Mouse (Mus musculus) heart, adult 2 months (tissue): Measurements from ENCODE around the gene Dsp. TPM values are rescaled to one million over a fixed set of nuclear protein-coding genes. Genes with fewer than 3 reads are reported as not detected.

Experiments used
- DNase-seq, 2 experiments: peaks; one replicate each; pipeline ENCODE4 v3.0.0; 2021
- H3K27ac ChIP-seq: fragments of 200-600 bp; 2 replicates; pipeline ENCODE4 v1.8.1; 2022
- H3K27me3 ChIP-seq: fragments of 200-500 bp; 2 replicates; pipeline ENCODE4 v1.6.1; 2012; ENCODE audit warnings: mild to moderate bottlenecking, low read length, inconsistent platforms, mixed read lengths; ENCODE audit not compliant: control insufficient read depth, insufficient read depth
- H3K36me3 ChIP-seq: fragments of 200-500 bp; 2 replicates; pipeline ENCODE4 v1.6.1; 2012; ENCODE audit warnings: low read length, inconsistent platforms; ENCODE audit not compliant: control insufficient read depth, insufficient read depth
- H3K4me1 ChIP-seq: fragments of 200-500 bp; 2 replicates; pipeline ENCODE4 v1.6.1; 2011; ENCODE audit warnings: low read length; ENCODE audit not compliant: control insufficient read depth, insufficient read depth
- H3K4me3 ChIP-seq: fragments of 200-600 bp; 2 replicates; pipeline ENCODE4 v1.8.1; 2022
- H3K79me2 ChIP-seq: fragments of 200-500 bp; replicated peaks from 2 replicates; pipeline ENCODE4 v1.6.1; 2012; ENCODE audit warnings: mild to moderate bottlenecking, inconsistent platforms, low read length, moderate library complexity, mixed read lengths; ENCODE audit not compliant: control insufficient read depth, insufficient read depth
- H3K9ac ChIP-seq: fragments of 200-500 bp; 2 replicates; pipeline ENCODE4 v1.6.1; 2012; ENCODE audit warnings: low read depth, mild to moderate bottlenecking, control low read depth, inconsistent platforms, low read length, mixed read lengths
- CTCF ChIP-seq: fragments of 200-600 bp; IDR thresholded peaks from 2 replicates; pipeline ENCODE4 v1.8.1; 2022; ENCODE audit warnings: antibody characterized with exemption, mild to moderate bottlenecking, moderate library complexity
- EP300 ChIP-seq: fragments of 200-500 bp; IDR thresholded peaks from 2 replicates; pipeline ENCODE4 v1.6.1; 2011; ENCODE audit warnings: low read depth, low read length, control low read depth; ENCODE audit not compliant: insufficient read depth
- POLR2A ChIP-seq: fragments of 200-500 bp; IDR thresholded peaks from 2 replicates; pipeline ENCODE4 v1.6.1; 2011; ENCODE audit warnings: mild to moderate bottlenecking, low read depth, low read length, control low read depth; ENCODE audit not compliant: insufficient read depth
- WGBS: fragments of 180-500 bp; shearing (Covaris S2); methylation state at CpG from one replicate; pipeline ENCODE4 v1.1.7; 2018; 5-methylcytosine and 5-hydroxymethylcytosine counted together
- intact Hi-C: fragments of 180-260 bp; cut with DNase I; formaldehyde crosslinking; loops from one replicate; pipeline ENCODE4 v1.15.1; 2025
- long read RNA-seq: library from polyadenylated mRNA; stranded (forward); transcript quantifications from one replicate; pipeline ENCODE4 v2.0.0, GENCODE M21; 2021
- polyA plus RNA-seq: library from polyadenylated mRNA; depleted of rRNA; stranded (reverse); fragments of >200 nt; gene quantifications from 2 replicates; pipeline ENCODE4 v1.2.3, GENCODE M21; 2012; rRNA removed
- total RNA-seq, 2 experiments: library from RNA; stranded (reverse); gene quantifications; 2 replicates each; pipeline ENCODE4 v1.2.3; 2021

Gene Dsp
- 100 to 1,000 TPM; 449 to 577 TPM for total RNA-seq
- polyA plus RNA-seq, result 84.4 and 141 TPM in 2 replicates
- long read RNA-seq, full-length matches to known transcripts, result 5 of 80 reads
- long read RNA-seq, partial matches to known transcripts, result 73 of 80 reads
- long read RNA-seq, other reads (novel, unspliced or antisense), result 2 of 80 reads

DNA sequence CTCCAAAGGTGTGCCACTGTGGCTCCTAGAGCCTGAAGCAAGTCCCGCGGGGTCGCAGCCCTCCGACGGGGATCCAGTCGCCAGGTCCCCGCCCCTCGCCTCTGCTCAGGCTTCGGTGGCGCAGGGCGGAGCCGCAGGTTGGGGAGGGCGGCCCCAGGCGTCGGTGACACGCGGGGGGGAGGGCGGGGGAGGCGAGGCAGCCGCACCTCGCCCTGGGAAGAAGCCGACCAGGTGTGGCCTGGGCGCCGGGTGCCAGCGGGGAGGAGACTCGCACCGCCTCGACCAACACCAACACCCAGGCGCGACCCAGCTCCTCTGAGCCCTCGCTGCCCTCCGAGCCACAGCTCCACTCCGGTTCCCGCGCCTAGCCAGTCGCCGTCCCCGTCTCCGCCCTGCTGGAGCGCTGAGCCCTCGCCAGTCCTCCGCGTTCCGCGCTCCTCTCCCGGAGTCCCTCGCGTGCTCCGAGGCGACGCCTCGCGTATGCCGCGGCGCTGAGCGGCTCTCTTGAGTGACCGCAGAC, at the start of gene Dsp:
Dsp (plus strand) TSS at position 226 of the 520 bp plus-strand sequence.
- intact Hi-C loops, result no loop called here
- TF ChIP-seq POLR2A (peak; percentile 83), CTCF (no peak)
- DNase-seq, result peak; percentile 76 to 77
- Histone ChIP-seq H3K27me3 (peaks cover 11% of the 10 kb centered on the region), H3K36me3 (peaks cover 2% of the 10 kb centered on the region; the same call in 1 of the 2 replicates), H3K27ac (peak within 1 kb of the TSS; percentile 77), H3K4me3 (peak within 1 kb of the TSS; percentile 60), H3K4me1 (no peaks in the 10 kb centered on the region; the same call in 1 of the 2 replicates), H3K79me2 (no peaks in the 10 kb centered on the region), H3K9ac (peak within 1 kb of the TSS; percentile 86)
- WGBS, result under 1% methylated on average over 57 of the region's 58 CpGs

DNA sequence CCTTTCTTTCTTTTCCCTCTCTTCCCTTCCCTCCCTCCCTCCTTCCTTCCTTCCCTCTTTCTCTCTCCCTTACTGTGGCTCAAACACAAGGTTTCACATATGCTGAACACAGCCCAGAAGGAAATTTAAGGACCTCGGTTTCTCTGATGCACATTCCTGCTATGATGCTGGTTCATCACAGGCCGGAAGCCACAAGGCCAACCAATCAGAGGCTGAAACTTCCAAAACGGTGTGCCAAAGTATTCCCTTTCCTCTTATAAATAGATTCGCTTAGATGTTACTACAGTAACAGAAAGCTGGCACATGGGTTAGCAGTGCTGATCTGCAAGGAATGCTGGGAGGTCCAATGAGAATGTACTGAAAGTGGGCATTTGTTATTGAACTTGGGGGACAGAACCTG, 47.7 kb upstream of the Dsp start:
- DNase-seq, result no peak
- no peaks in the 10 kb centered on the region for H3K79me2 ChIP-seq
- no peaks in the 10 kb centered on the region for H3K27me3 ChIP-seq
- H3K4me1 ChIP-seq, result no peaks in the 10 kb centered on the region
- no peak for TF ChIP-seq POLR2A
- TF ChIP-seq EP300, result no peak
- TF ChIP-seq CTCF, result no peak
- H3K36me3 ChIP-seq, result no peaks in the 10 kb centered on the region
- intact Hi-C loops, result no loop called here
- WGBS, result 52% methylated on average over 4 of the region's 4 CpGs
- H3K27ac ChIP-seq, result no peak overlapping the region
- no peak overlapping the region for H3K4me3 ChIP-seq
- H3K9ac ChIP-seq, result no peak overlapping the region

DNA sequence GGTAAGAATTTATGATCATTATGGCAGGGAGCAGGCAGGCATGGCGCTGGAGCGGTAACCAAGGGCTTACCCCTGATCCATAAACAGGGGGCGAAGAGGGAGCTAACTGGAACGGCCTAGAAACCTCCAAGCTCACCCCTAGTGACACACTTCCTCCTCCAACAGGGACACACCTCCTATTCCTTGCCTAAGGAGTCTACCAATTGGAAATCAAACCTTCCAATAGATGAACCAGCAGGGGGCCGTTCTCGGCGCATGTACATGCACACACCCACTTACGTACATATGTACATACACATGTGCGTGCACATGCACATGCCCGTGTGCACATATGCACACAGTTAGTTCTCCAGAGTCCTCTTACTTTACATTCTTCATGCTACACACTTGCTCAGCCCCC, 46.6 kb upstream of the Dsp start:
- intact Hi-C loops, result no loop called here
- no peak for DNase-seq
- TF ChIP-seq POLR2A (no peak), CTCF (no peak), EP300 (no peak)
- H3K4me3 ChIP-seq, result no peak overlapping the region
- H3K36me3 ChIP-seq, result no peaks in the 10 kb centered on the region
- WGBS, result 91% methylated on average over 10 of the region's 10 CpGs
- no peak overlapping the region for H3K27ac ChIP-seq
- H3K9ac ChIP-seq, result no peak overlapping the region
- no peaks in the 10 kb centered on the region for H3K27me3 ChIP-seq
- no peaks in the 10 kb centered on the region for H3K4me1 ChIP-seq
- no peaks in the 10 kb centered on the region for H3K79me2 ChIP-seq

DNA sequence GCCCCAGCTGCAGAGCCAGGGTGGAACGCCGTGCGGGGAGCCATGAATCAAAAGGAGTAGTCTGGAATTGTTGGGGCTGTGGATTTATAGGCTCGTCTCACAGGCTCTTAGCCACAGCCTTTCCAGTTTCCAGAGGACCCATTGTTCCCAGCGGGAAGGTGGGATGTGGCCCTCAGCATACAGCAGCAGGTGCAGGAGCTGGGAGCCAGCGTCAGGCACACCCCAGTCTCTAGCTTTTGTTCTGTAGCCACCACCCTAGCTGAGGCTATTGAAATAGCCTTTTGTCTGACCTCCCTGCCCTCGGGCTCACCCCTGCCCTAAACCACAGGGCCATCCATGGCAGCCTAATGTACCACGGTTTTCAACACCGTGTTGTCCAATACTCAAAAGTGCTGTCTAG, 42.0 kb upstream of the Dsp start:
- Histone ChIP-seq H3K4me1 (no peaks in the 10 kb centered on the region), H3K4me3 (no peak overlapping the region), H3K27ac (no peak overlapping the region), H3K79me2 (no peaks in the 10 kb centered on the region), H3K27me3 (no peaks in the 10 kb centered on the region), H3K36me3 (no peaks in the 10 kb centered on the region), H3K9ac (no peak overlapping the region)
- 90% methylated on average over 9 of the region's 9 CpGs for WGBS
- no peak for DNase-seq
- intact Hi-C loops, result no loop called here
- TF ChIP-seq EP300 (no peak), POLR2A (no peak), CTCF (no peak)

DNA sequence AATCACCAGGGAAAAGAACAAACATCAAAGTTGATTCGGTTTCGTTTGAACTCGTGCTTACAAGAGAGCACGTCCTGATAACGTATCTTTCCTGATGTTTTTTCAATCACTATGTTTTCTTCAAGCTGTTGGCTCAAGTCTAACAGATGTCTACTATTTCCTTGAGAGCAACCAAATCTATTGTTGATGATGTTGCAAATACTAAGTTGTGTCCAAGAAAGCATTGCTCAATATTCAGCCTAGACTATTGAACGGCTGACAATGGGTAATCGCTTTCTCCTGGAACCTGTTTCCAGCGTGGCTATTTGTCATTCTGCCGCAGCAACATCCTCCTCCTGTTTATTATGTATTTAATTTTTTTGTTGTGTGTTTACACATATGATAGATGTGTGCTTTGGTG, 28.8 kb upstream of the Dsp start:
- 58% methylated on average over 9 of the region's 9 CpGs for WGBS
- DNase-seq, result no peak
- Histone ChIP-seq H3K27ac (no peak overlapping the region), H3K9ac (no peak overlapping the region), H3K4me1 (no peaks in the 10 kb centered on the region), H3K4me3 (no peak overlapping the region), H3K36me3 (no peaks in the 10 kb centered on the region), H3K27me3 (no peaks in the 10 kb centered on the region), H3K79me2 (no peaks in the 10 kb centered on the region)
- TF ChIP-seq POLR2A (no peak), EP300 (no peak), CTCF (no peak)
- intact Hi-C loops, result no loop called here

DNA sequence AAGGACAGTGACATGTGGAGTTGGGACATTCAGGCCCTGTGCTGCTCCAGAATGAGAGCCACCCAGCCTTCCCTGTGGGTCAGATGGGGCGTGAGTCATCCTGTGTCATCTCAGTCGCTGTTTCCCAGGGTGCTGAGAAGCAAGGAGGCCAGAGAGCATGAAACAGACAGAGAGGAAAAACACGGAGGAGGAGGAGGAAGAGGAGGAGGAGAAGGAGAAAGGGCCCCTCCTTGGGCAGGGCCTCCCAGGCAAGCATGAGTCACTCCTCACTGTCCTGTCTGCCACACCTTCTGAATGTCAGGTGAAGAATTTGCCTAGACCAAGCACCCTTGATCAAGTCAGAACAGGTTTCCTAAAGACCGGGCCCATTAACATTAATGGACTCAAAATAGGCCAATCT, 27.4 kb upstream of the Dsp start:
- H3K79me2 ChIP-seq, result no peaks in the 10 kb centered on the region
- no peak for DNase-seq
- peaks cover 2% of the 10 kb centered on the region; the same call in 1 of the 2 replicates for H3K4me1 ChIP-seq
- H3K27ac ChIP-seq, result no peak overlapping the region
- TF ChIP-seq CTCF, result no peak
- TF ChIP-seq EP300, result no peak
- TF ChIP-seq POLR2A, result no peak
- H3K36me3 ChIP-seq, result no peaks in the 10 kb centered on the region
- H3K27me3 ChIP-seq, result no peaks in the 10 kb centered on the region
- H3K4me3 ChIP-seq, result no peak overlapping the region
- WGBS, result 59% methylated on average over 4 of the region's 4 CpGs
- no peak overlapping the region for H3K9ac ChIP-seq
- intact Hi-C loops, result no loop called here
